8 mouse cellular contexts compared by ENCODE assay signal in genomic region chr8:107031577-107032090, GRCm38 (mm10). TPM values are rescaled to one million over a fixed set of nuclear protein-coding genes. Genes with fewer than 3 reads are reported as not detected.
DNase-seq lines count a peak whose midpoint lies in the region; ATAC-seq and TF ChIP-seq lines count a peak whose summit lies in the region.

No protein-coding gene starts in this region.

- intact Hi-C loops in gastrocnemius, adult 2 months (cut with DNase I), result loop anchor here (1.0 kb wide), 2 partner anchors 15 to 25 kb away; partner anchors contain the start of genes Cog8 and Nip7
- intact Hi-C loops in left cerebral cortex, postnatal 4 days (cut with DNase I), result no loop called here

- H3K4me3 ChIP-seq in gastrocnemius, adult 2 months, result peak overlapping the region; percentile 91
- H3K4me3 ChIP-seq in embryonic facial prominence, embryonic 11.5 days (ENCODE audit: low read depth, low read length), result peak overlapping the region; percentile 98
- peak overlapping the region; percentile 97 for H3K4me3 ChIP-seq in intestine, embryonic 16.5 days (ENCODE audit: low read length)
- H3K4me3 ChIP-seq in midbrain, embryonic 16.5 days (ENCODE audit: low read depth, low read length), result peak overlapping the region; percentile 94

- H3K4me2 ChIP-seq in embryonic facial prominence, embryonic 11.5 days (ENCODE audit: low read depth, low read length), result peak overlapping the region; percentile 79
- H3K4me2 ChIP-seq in intestine, embryonic 16.5 days (ENCODE audit: low read depth, low read length), result peak overlapping the region; percentile 61
- peak overlapping the region; percentile 87 for H3K4me2 ChIP-seq in midbrain, embryonic 16.5 days (ENCODE audit: low read length)

- no peaks in the 10 kb centered on the region for H3K27me3 ChIP-seq in embryonic facial prominence, embryonic 11.5 days (ENCODE audit: control insufficient read depth, insufficient read depth, low read length)
- no peaks in the 10 kb centered on the region for H3K27me3 ChIP-seq in intestine, embryonic 16.5 days (replicated peaks; ENCODE audit: control insufficient read depth, insufficient read depth, low read length)
- H3K27me3 ChIP-seq in midbrain, embryonic 16.5 days (ENCODE audit: control insufficient read depth, insufficient read depth, low read depth, low read length), result no peaks in the 10 kb centered on the region

- WGBS in embryonic facial prominence, embryonic 11.5 days, result 0% methylated on average over 35 of the region's 40 CpGs
- WGBS in intestine, embryonic 16.5 days, result under 1% methylated on average over 40 of the region's 40 CpGs
- 0% methylated on average over 35 of the region's 40 CpGs for WGBS in midbrain, embryonic 16.5 days

- peak overlapping the region; percentile 92 for H3K9ac ChIP-seq in embryonic facial prominence, embryonic 11.5 days (replicated peaks; ENCODE audit: low read length)
- H3K9ac ChIP-seq in intestine, embryonic 16.5 days (ENCODE audit: low read depth, low read length), result peak overlapping the region; percentile 99
- H3K9ac ChIP-seq in midbrain, embryonic 16.5 days (ENCODE audit: low read depth, low read length), result peak overlapping the region; percentile 97

- no peak for DNase-seq in gastrocnemius, adult 2 months
- DNase-seq in gastrocnemius, postnatal 10 days, result no peak
- DNase-seq in 416B (ENCODE audit: low read depth), result peak; percentile 13
- DNase-seq in embryonic facial prominence, embryonic 11.5 days (ENCODE audit: low spot score), result peak; percentile 7
- DNase-seq in left cerebral cortex, postnatal 4 days, result no peak
- DNase-seq in spleen, adult 18-20 months, result no peak

- H3K27ac ChIP-seq in gastrocnemius, adult 2 months, result peak overlapping the region; percentile 92
- H3K27ac ChIP-seq in embryonic facial prominence, embryonic 11.5 days (replicated peaks; ENCODE audit: low read depth, low read length), result peak overlapping the region; percentile 62
- H3K27ac ChIP-seq in intestine, embryonic 16.5 days (ENCODE audit: low read length), result peak overlapping the region; percentile 87
- H3K27ac ChIP-seq in midbrain, embryonic 16.5 days (ENCODE audit: low read length), result peak overlapping the region; percentile 79

- no peak for ATAC-seq in embryonic facial prominence, embryonic 11.5 days (replicated peaks; ENCODE audit: insufficient number of reproducible peaks, low FRiP score, low TSS enrichment, low read depth)
- ATAC-seq in intestine, embryonic 16.5 days, result 0 out of 2 replicates have a peak, but pooled peaks have one; percentile 2
- ATAC-seq in midbrain, embryonic 16.5 days, result peak; percentile 29

- TF ChIP-seq CTCF in gastrocnemius, adult 2 months (IDR thresholded peaks at IDR 0.05), result no peak

- 0 out of 2 replicates have a peak, but pooled peaks cover 2% of the 10 kb centered on the region for H3K4me1 ChIP-seq in embryonic facial prominence, embryonic 11.5 days (ENCODE audit: control insufficient read depth, insufficient read depth, low read length)
- H3K4me1 ChIP-seq in intestine, embryonic 16.5 days (ENCODE audit: control insufficient read depth, insufficient read depth, low read length), result peaks cover 14% of the 10 kb centered on the region
- H3K4me1 ChIP-seq in midbrain, embryonic 16.5 days (ENCODE audit: control insufficient read depth, insufficient read depth, low read length), result peaks cover 23% of the 10 kb centered on the region

- no peaks in the 10 kb centered on the region for H3K36me3 ChIP-seq in embryonic facial prominence, embryonic 11.5 days (replicated peaks; ENCODE audit: control insufficient read depth, insufficient read depth, low read depth, low read length)
- H3K36me3 ChIP-seq in intestine, embryonic 16.5 days (ENCODE audit: control insufficient read depth, insufficient read depth, low read length), result no peaks in the 10 kb centered on the region
- H3K36me3 ChIP-seq in midbrain, embryonic 16.5 days (ENCODE audit: control insufficient read depth, insufficient read depth, low read length), result peaks cover 1% of the 10 kb centered on the region; the same call in 1 of the 2 replicates

- no peaks in the 10 kb centered on the region for H3K9me3 ChIP-seq in embryonic facial prominence, embryonic 11.5 days (replicated peaks; ENCODE audit: control insufficient read depth, low read length)
- H3K9me3 ChIP-seq in intestine, embryonic 16.5 days (ENCODE audit: control insufficient read depth, low read length), result no peaks in the 10 kb centered on the region
- H3K9me3 ChIP-seq in midbrain, embryonic 16.5 days (replicated peaks; ENCODE audit: control insufficient read depth, low read length, poor library complexity, severe bottlenecking), result no peaks in the 10 kb centered on the region

RNA-seq across cellular contexts. Expression of gene Vps4a, which starts 0.6 kb away (rescaled TPM):
- total RNA-seq in gastrocnemius, adult 2 months (2021), result 10 to 100 TPM; 65.2 to 67.8 TPM
- 10 to 100 TPM; 48.1 to 50.4 TPM for total RNA-seq in gastrocnemius, postnatal 10 days (2021)
- polyA plus RNA-seq in embryonic facial prominence, embryonic 11.5 days (2014; fragmentation: Nextera tagmentation; extraction: Ambion mirVana), result 88.3 and 93.7 TPM in 2 replicates
- polyA plus RNA-seq in intestine, embryonic 16.5 days (2015; fragmentation: Nextera tagmentation; extraction: Ambion mirVana), result 53.9 and 56.9 TPM in 2 replicates
- polyA plus RNA-seq in midbrain, embryonic 16.5 days (2015; fragmentation: Nextera tagmentation; extraction: Ambion mirVana), result 164 and 166 TPM in 2 replicates
- 100 to 1,000 TPM; 137 to 143 TPM for total RNA-seq in left cerebral cortex, postnatal 4 days (2021)

RNA-seq across cellular contexts. Expression of gene Pdf, which starts 16.8 kb away (rescaled TPM):
- total RNA-seq in gastrocnemius, adult 2 months (2021), result 10 to 100 TPM; 38.6 to 44.0 TPM
- total RNA-seq in gastrocnemius, postnatal 10 days (2021), result 10 to 100 TPM; 29.0 to 35.5 TPM
- 44.8 and 48.3 TPM in 2 replicates for polyA plus RNA-seq in embryonic facial prominence, embryonic 11.5 days (2014; fragmentation: Nextera tagmentation; extraction: Ambion mirVana)
- polyA plus RNA-seq in intestine, embryonic 16.5 days (2015; fragmentation: Nextera tagmentation; extraction: Ambion mirVana), result 47.1 and 47.7 TPM in 2 replicates
- polyA plus RNA-seq in midbrain, embryonic 16.5 days (2015; fragmentation: Nextera tagmentation; extraction: Ambion mirVana), result 32.8 and 33.4 TPM in 2 replicates
- total RNA-seq in left cerebral cortex, postnatal 4 days (2021), result 10 to 100 TPM; 22.5 to 23.2 TPM

RNA-seq across cellular contexts. Expression of gene Cog8, which starts 24.9 kb away (rescaled TPM):
- 10 to 100 TPM; 18.7 to 20.3 TPM for total RNA-seq in gastrocnemius, adult 2 months (2021)
- total RNA-seq in gastrocnemius, postnatal 10 days (2021), result 10 to 100 TPM; 15.8 to 17.4 TPM
- 42.0 and 44.9 TPM in 2 replicates for polyA plus RNA-seq in embryonic facial prominence, embryonic 11.5 days (2014; fragmentation: Nextera tagmentation; extraction: Ambion mirVana)
- polyA plus RNA-seq in intestine, embryonic 16.5 days (2015; fragmentation: Nextera tagmentation; extraction: Ambion mirVana), result 32.4 and 32.8 TPM in 2 replicates
- polyA plus RNA-seq in midbrain, embryonic 16.5 days (2015; fragmentation: Nextera tagmentation; extraction: Ambion mirVana), result 37.7 and 39.5 TPM in 2 replicates
- 10 to 100 TPM; 21.3 to 22.8 TPM for total RNA-seq in left cerebral cortex, postnatal 4 days (2021)

RNA-seq across cellular contexts. Expression of gene Nip7, which starts 25.0 kb away (rescaled TPM):
- 10 to 100 TPM; 19.3 to 20.7 TPM for total RNA-seq in gastrocnemius, adult 2 months (2021)
- total RNA-seq in gastrocnemius, postnatal 10 days (2021), result 10 to 100 TPM; 34.1 TPM
- 113 and 114 TPM in 2 replicates for polyA plus RNA-seq in embryonic facial prominence, embryonic 11.5 days (2014; fragmentation: Nextera tagmentation; extraction: Ambion mirVana)
- 73.5 and 85.9 TPM in 2 replicates for polyA plus RNA-seq in intestine, embryonic 16.5 days (2015; fragmentation: Nextera tagmentation; extraction: Ambion mirVana)
- polyA plus RNA-seq in midbrain, embryonic 16.5 days (2015; fragmentation: Nextera tagmentation; extraction: Ambion mirVana), result 65.9 and 67.8 TPM in 2 replicates
- 10 to 100 TPM; 52.1 to 64.6 TPM for total RNA-seq in left cerebral cortex, postnatal 4 days (2021)

RNA-seq across cellular contexts. Expression of gene Tmed6, which starts 33.8 kb away (rescaled TPM):
- total RNA-seq in gastrocnemius, adult 2 months (2021), result not detected
- not detected for total RNA-seq in gastrocnemius, postnatal 10 days (2021)
- not detected in 2 replicates for polyA plus RNA-seq in embryonic facial prominence, embryonic 11.5 days (2014; fragmentation: Nextera tagmentation; extraction: Ambion mirVana)
- 52.3 and 60.5 TPM in 2 replicates for polyA plus RNA-seq in intestine, embryonic 16.5 days (2015; fragmentation: Nextera tagmentation; extraction: Ambion mirVana)
- not detected in 2 replicates for polyA plus RNA-seq in midbrain, embryonic 16.5 days (2015; fragmentation: Nextera tagmentation; extraction: Ambion mirVana)
- not detected for total RNA-seq in left cerebral cortex, postnatal 4 days (2021)

Comparison
In these comparisons a context has a peak if more than half of its experiments do, and no peak if none do; other contexts are left out.
1. DNase-seq: peak in 416B (single experiment) and embryonic facial prominence, embryonic 11.5 days (single experiment); none in gastrocnemius, adult 2 months (single experiment), gastrocnemius, postnatal 10 days (single experiment), left cerebral cortex, postnatal 4 days (single experiment) and spleen, adult 18-20 months (0 of 2).
2. Peak in every context shown above with its lines, with median percentiles within 50 percentile points of each other: H3K27ac ChIP-seq, H3K4me3 ChIP-seq, H3K4me2 ChIP-seq and H3K9ac ChIP-seq.